Mouse (Mus musculus) retina, adult 2 months (tissue): ENCODE measurements around the gene Tle6.

Experiments used
- DNase-seq: peaks from one replicate; pipeline ENCODE4 v3.0.0-alpha.2; 2012; ENCODE audit warnings: low read depth, low spot score

Tle6 gene

GRCm38 (mm10) chr10:81541803-81542202 lies 59.1 kb downstream of the Tle6 start:
- DNase-seq, result no peak

GRCm38 (mm10) chr10:81541363-81541762 lies 59.5 kb downstream of the Tle6 start:
- DNase-seq, result no peak
